Mouse (Mus musculus): ENCODE measurements at regions not wholly inside any gene's neighbourhood (a gene's known extent, or its start where the extent isn't known, plus 50 kb on each side); places are given as distances from the start of the nearest gene placed in this dataset.

GRCm38 (mm10) chrX:167049191-167049968 lies 159.7 kb downstream of the Tmsb4x start:
- TF ChIP-seq POLR2A (IDR thresholded peaks at IDR 0.05; ENCODE audit: insufficient read depth, low read length) (no peak), CTCF (IDR thresholded peaks at IDR 0.05; ENCODE audit: low read depth, low read length) (no peak), EP300 (IDR thresholded peaks at IDR 0.05; ENCODE audit: insufficient read depth, low read depth, low read length) (no peak)
